Mouse (Mus musculus) macrophage (primary cell): Measurements from ENCODE around the gene Zc3h7b. TPM values are rescaled to one million over a fixed set of nuclear protein-coding genes. Genes with fewer than 3 reads are reported as not detected.

Experiments used
- H3K27ac ChIP-seq: fragments of 350-480 bp; formaldehyde crosslinking; 2 replicates; pipeline ENCODE4 v1.9.0; 2021
- H3K36me3 ChIP-seq: fragments of 350-480 bp; formaldehyde crosslinking; 2 replicates; pipeline ENCODE4 v1.9.0; 2021; ENCODE audit errors: inconsistent target
- H3K4me3 ChIP-seq: fragments of 350-480 bp; formaldehyde crosslinking; 2 replicates; pipeline ENCODE4 v1.9.0; 2021; ENCODE audit errors: inconsistent target
- H3K79me2 ChIP-seq: fragments of 350-480 bp; formaldehyde crosslinking; 2 replicates; pipeline ENCODE4 v1.9.0; 2021; ENCODE audit errors: inconsistent target
- WGBS: methylation state at CpG from one replicate; pipeline ENCODE4 v1.1.7; 2026; ENCODE audit warnings: inconsistent platforms; ENCODE audit not compliant: missing documents; 5-methylcytosine and 5-hydroxymethylcytosine counted together
- polyA plus RNA-seq: library from polyadenylated mRNA; stranded (reverse); fragments of 250-400 nt; gene quantifications from 3 replicates; pipeline ENCODE4 v1.2.4, GENCODE M21; 2018; ENCODE audit warnings: inconsistent platforms

Gene Zc3h7b
- polyA plus RNA-seq, 1 experiment from 2014 or later: 18.2 TPM

DNA sequence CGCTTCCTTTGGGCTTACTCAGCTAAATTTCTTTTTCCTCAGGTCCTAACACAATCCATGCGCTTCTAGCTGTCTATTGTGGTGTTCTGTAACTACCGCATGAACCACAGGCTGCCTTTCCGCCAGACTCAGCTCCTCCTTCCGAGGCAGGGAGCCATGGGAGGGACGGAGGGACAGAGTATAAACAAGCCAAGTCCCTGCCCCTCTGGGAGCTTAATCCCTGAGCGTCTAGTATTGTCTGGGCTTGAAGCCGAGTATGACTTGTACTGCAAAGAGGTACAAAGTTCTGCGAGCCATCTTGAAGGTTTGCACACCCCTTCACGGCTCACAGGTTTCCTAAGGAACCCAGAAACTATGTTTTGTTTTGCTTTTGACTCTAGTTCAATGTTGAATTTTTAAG is 65.3 kb downstream of the Zc3h7b start:
- 2% methylated on average over 10 of the region's 10 CpGs for WGBS
- Histone ChIP-seq H3K36me3 (peaks cover under 1% of the 10 kb centered on the region; the same call in 1 of the 2 replicates), H3K27ac (peak overlapping the region; percentile 70), H3K79me2 (peaks cover 29% of the 10 kb centered on the region), H3K4me3 (peak overlapping the region; percentile 48)

DNA sequence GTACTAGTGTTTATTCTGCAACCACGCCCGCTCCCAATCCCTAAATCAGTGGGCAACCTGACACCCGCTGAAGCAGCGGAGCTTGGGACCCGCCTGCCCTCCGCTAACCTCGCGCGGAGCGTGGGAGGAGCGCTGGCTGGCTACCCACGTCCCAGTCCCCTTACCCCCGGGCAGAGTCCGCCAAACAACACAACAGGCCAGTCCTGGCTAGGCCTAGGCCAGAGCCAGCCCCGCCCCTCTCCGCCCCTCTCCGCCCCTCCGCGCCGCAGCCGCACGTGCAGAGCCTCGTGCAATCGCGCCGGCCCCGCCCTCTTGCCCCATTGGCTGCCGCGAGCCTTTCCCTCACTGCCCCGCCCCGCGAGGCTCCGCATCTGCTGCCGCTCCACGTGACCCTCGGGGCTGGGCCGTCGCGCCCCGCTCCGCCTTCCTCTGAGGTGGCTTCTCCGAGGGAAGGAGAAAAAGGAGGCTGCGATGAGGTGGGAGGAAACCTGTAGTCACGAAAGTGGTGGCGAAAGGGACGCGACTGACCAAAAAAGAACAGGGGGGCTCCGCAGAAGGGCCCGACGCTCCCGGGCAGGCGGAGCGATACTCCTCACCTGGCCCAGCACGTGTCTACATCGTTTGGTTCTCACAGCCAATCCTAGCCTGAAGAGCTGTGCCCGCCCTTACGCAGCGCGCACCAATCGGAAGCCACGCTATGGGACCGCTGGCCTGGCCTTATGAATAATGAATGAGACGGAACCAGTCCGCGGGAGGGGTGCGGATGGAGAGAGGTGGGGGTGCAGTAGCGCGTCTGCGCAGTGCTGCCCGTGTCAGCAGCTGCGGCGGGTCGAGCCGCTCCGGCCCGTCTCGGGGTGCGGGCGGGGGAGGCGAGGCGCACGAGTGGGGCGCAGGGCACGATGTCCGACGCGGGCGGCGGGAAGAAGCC is 66.1 kb downstream of the Zc3h7b start:
- under 1% methylated on average over 80 of the region's 89 CpGs for WGBS
- peak overlapping the region; percentile 75 for H3K27ac ChIP-seq
- H3K36me3 ChIP-seq: peaks cover 8% of the 10 kb centered on the region; the same call in 1 of the 2 replicates
- H3K4me3 ChIP-seq: peak overlapping the region; percentile 48
- H3K79me2 ChIP-seq: peaks cover 29% of the 10 kb centered on the region

DNA sequence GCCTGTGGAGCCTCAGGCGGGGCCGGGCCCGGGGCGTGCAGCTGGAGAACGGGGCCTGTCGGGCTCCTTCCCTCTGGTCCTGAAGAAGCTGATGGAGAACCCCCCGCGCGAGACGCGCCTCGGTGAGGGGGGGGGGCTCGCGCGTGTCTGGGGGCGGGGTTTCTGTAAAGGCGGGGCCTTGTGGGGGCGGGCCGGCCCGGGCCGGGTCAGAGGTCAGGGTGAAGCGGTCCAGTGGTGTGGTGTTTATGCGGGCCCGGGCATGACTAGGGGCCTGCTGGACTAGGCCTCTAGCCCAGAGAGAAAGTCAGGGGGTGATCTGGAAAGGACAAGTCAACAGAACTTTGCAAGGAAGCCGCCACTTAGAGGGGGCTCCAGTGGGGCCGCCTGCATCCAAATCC is 66.7 kb downstream of the Zc3h7b start:
- Histone ChIP-seq H3K79me2 (peaks cover 29% of the 10 kb centered on the region), H3K36me3 (peaks cover 12% of the 10 kb centered on the region), H3K27ac (peak overlapping the region; percentile 53), H3K4me3 (peak overlapping the region; percentile 59)
- WGBS: 3% methylated on average over 15 of the region's 26 CpGs

DNA sequence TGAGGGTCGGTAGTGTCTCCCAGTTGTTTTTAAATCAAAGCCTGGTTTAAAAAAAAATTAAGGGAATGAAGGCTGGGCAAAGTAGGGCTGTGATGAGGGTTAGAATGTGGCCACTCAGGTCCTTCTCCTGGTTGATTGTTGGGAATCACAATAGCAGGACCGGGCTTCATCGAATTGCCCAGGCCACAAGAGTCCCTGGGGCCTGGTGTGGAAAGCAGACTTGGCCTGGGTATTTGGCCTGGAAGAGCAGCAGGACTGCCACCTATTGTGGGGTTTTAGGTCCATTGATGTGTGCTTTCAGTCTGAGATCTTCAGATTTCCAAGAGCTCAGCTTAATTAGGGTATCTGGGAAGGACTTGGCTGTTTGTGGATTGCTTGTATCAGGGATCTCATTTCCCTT is 67.4 kb downstream of the Zc3h7b start:
- Histone ChIP-seq H3K27ac (peak overlapping the region; percentile 53), H3K79me2 (peaks cover 29% of the 10 kb centered on the region), H3K4me3 (peak overlapping the region; percentile 59), H3K36me3 (peaks cover 19% of the 10 kb centered on the region)
- 61% methylated on average over 3 of the region's 3 CpGs for WGBS

DNA sequence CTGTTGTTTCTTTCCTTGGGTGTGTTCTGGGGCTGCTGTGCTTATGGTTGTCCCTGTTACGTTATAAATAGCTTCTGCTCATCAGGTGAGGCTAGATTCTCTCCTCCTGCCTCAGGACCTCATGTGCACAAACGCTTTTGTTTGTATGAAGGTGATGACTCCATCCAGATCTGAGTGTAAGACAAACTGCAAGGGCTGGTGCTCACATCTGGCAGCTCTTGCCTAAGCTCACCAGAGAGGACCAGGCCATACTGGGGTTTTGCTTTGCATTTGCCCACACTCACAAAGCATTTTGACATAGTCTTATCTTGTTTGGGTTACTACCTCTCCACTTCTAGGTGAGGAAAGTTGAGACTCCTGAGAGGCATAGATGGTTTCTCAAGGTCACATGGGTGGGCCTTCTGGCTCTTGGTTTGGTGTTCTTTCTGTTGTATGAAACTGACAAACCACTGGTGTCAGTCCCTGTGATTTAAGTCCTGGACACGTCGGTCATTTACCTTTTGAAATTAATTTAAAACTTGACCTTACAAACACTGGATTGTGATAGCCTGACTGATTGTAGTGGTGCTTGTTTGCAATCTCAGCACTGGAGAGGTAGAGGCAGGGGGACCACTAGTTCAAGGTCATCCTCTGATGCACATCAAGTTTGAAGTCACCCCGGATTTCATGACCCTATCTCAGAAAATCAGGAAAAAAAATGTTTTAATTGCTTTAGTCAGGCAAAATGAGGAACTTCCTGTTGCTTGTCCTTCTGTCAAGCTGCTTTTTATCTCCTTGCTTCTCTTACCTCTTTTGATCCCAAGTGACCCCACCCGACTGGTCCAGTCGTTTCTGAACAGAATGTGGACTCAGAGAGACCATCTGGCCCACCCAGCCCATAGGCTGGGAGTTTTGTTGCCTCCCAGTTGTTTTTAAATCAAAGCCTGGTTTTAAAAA is 68.1 kb downstream of the Zc3h7b start:
- 57% methylated on average over 7 of the region's 7 CpGs for WGBS
- H3K79me2 ChIP-seq: peaks cover 29% of the 10 kb centered on the region

DNA sequence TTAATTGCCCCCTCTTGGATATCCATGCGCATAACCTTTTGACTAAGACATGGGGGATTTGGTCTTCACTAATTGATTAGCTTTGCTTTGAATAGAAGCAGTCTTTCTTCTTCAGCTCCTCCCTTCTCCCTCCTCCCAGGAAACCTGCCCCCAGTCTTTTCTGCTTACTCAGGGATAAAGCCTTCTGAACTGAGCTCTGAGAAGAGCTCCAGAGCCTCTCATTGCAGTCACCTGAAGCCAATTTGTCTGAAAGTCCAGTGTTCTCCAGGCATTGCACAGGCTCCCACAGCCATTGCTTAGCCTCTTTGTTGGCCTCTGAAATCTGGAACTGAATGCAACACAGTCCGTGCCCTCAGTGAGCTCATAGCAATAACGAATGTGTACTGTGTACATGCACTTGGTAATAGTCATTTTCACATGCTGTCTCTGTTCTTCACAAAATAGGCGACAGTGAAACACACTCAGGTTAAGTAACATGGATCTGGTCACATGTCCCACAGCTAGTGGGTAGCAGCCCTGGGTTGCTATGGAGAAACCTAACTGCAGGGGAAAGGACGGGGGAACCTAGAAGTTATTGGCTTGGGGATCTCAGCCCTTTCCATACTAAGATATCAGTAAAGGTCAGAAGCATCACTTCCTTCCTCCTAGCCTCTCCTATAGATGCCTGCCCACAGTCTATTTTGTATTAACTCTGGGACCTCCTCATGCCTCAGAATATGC is 69.3 kb downstream of the Zc3h7b start:
- 58% methylated on average over 5 of the region's 5 CpGs for WGBS
- H3K4me3 ChIP-seq: no peak overlapping the region
- H3K36me3 ChIP-seq: peaks cover 20% of the 10 kb centered on the region
- no peak overlapping the region for H3K27ac ChIP-seq
- peaks cover 29% of the 10 kb centered on the region for H3K79me2 ChIP-seq

More for the DNA sequence above, 68.1 kb downstream of the Zc3h7b start:
- H3K4me3 ChIP-seq: peak overlapping the region; percentile 59; the same call in 1 of the 2 replicates
- peak overlapping the region; percentile 53 for H3K27ac ChIP-seq
- peaks cover 20% of the 10 kb centered on the region for H3K36me3 ChIP-seq

DNA sequence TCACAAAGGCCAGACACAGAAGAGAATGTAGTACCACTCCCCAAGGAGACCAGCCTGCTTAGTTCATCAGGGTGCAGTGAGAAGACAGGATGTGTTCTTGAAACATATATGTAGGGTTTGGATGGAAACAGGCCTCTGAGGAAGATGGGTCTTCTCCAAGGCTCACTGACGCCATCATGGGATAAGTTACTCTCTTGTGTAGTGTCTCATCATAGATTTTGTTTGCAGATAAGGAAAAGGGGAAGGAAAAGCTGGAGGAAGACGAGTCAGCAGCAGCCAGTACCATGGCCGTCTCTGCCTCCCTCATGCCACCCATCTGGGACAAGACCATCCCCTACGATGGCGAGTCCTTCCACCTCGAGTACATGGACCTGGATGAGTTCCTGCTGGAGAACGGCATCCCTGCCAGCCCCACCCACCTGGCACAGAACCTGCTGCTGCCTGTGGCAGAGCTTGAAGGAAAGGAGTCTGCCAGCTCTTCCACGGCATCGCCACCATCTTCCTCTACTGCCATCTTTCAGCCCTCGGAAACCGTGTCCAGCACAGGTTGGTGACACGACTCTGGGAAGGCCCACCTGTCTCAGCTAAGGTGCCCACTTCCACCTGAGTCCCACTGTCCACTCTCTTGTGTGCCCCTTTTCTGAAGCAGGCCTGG is 70.0 kb downstream of the Zc3h7b start:
- Histone ChIP-seq H3K36me3 (peaks cover 20% of the 10 kb centered on the region), H3K4me3 (no peak overlapping the region), H3K27ac (no peak overlapping the region), H3K79me2 (peaks cover 29% of the 10 kb centered on the region)
- WGBS: 55% methylated on average over 11 of the region's 12 CpGs

DNA sequence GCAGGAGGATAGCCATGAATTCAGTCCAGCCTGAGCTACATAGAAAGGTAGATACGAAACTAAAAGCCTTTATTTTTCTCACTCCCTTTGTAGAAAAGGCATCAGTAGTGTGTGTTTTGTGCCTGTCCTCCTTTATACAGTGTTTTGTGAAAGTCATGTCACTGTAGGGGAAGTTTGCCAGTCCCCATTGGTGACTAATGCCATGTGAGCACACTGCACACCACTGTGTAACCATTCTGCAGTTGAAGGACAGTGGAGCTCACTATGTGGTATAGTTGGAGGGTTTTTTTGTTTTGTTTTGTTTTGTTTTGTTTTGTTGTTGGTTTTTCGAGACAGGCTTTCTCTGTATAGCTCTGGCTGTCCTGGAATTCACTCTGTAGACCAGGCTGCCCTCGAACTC is 73.5 kb downstream of the Zc3h7b start:
- Histone ChIP-seq H3K36me3 (peaks cover 41% of the 10 kb centered on the region), H3K27ac (no peak overlapping the region), H3K4me3 (no peak overlapping the region), H3K79me2 (peaks cover 11% of the 10 kb centered on the region; the same call in 1 of the 2 replicates)
- WGBS: 95% methylated on average over 2 of the region's 3 CpGs

DNA sequence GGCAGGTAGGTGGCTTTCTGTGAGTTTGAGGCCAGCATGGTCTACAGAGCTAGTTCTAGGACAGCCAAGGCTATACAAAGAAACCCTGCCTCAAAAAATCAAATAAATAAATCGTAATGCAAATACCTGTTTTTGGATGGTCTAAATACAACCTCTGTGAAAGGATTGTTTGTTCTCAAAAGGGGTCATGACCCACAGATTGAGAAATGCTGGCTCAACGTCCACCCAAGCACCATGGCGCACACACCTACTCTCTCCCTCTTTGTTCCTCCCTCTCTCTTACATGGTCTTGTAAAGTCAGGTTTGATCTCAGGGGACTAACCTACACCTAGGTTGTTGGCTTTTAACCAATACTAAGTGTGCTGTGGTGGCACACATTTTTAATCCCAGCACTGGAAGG is 77.8 kb downstream of the Zc3h7b start:
- H3K4me3 ChIP-seq: no peak overlapping the region
- peaks cover 52% of the 10 kb centered on the region for H3K36me3 ChIP-seq
- no peak overlapping the region for H3K27ac ChIP-seq
- H3K79me2 ChIP-seq: no peaks in the 10 kb centered on the region
- WGBS: 98% methylated on average over 3 of the region's 3 CpGs

DNA sequence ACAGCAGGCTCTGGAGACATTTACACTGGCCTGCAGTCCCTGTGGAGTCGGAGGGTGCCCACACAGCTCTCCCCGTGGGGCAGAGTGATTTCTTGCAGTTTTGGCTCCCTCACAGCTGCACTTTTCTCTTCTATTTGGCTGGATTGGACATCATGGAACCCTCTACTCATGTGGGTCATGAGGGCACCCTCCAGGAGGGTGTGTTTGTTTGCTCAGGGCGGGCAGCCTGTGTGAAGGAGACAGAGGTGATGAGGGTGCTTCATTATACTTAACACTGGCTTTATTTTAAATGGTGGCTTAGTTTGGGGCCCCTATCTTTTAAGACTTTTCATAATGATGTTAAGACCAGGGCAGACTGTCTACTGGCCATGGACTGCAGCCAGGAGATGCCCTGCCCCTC is 80.0 kb downstream of the Zc3h7b start:
- H3K27ac ChIP-seq: no peak overlapping the region
- no peak overlapping the region for H3K4me3 ChIP-seq
- H3K79me2 ChIP-seq: no peaks in the 10 kb centered on the region
- 90% methylated on average over 3 of the region's 3 CpGs for WGBS
- H3K36me3 ChIP-seq: peaks cover 52% of the 10 kb centered on the region

DNA sequence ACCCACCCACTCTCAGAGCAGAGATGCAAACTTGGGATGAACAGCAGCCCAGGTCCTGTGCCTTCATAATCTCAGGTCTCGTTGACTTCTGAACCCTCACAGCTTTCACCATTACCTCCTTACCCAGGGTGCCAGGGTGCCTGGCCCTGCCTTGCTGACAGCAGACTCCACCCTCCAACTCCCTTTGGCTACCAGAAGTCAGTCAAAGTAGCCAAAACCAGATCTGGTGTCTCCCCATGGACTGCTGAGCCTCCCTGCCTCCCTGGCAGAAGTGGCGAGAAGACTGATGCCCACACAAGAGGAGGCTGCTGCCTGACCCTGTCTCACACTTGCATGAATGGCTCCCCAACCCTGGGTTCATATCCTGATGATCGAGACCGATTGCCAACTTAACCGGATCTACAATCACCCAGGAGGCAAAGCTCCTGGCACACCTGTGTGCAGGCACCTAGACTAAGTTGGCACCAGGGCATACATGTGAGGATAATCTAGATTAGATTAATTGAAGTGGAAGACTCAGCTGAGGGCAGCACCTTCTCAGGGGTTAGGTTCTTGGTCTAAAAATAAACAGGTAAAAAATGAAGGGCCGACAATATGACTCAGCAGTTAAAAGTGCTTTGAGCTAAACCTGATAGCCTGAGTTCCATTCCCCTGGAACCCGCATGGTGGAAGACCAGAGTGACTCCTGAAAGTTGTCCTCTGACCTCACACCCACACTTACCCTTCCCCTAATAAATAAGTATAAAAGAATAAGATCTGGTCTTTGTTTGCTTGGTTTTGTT is 83.8 kb downstream of the Zc3h7b start:
- Histone ChIP-seq H3K4me3 (no peak overlapping the region), H3K36me3 (peaks cover 29% of the 10 kb centered on the region), H3K79me2 (no peaks in the 10 kb centered on the region), H3K27ac (no peak overlapping the region)
- 78% methylated on average over 7 of the region's 7 CpGs for WGBS

DNA sequence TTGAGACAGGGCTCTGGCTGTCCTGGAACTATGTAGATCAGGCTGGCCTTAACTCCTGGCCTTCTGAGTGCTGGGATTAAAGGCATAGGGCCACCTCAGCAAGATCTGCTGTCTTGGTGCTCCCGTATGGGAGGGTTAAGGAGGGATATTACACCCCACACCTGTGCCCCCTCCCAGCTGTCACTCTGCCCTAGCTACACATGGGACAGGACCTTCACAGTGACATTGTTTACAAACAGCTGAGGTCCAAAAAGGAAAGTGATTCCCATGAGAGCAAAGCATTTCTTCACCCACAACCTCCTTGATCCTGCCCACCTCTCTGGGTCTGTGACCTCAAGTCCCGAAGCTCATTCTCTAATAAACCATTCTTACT is 84.3 kb downstream of the Zc3h7b start:
- H3K4me3 ChIP-seq: no peak overlapping the region
- 86% methylated on average over 2 of the region's 2 CpGs for WGBS
- H3K36me3 ChIP-seq: peaks cover 23% of the 10 kb centered on the region
- H3K27ac ChIP-seq: no peak overlapping the region
- no peaks in the 10 kb centered on the region for H3K79me2 ChIP-seq

DNA sequence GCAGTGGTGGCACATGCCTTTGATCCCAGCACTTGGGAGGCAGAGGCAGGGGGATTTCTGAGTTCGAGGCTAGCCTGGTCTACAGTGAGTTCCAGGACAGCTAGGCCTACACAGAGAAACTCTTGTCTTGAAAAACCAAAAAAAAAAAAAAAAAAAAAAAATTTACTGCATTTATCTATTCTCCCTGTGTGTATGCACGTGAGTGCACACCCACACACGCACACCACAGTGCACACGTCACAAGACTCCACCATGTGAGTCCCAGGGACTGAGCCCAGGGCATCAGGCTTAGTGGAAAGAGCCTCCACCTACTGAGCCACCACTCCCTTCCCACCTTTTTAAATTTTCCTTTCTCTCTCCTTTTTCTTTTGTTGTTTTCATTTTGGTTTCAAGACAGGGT is 85.7 kb downstream of the Zc3h7b start:
- WGBS: 93% methylated on average over 4 of the region's 4 CpGs
- peaks cover 10% of the 10 kb centered on the region; the same call in 1 of the 2 replicates for H3K36me3 ChIP-seq
- no peaks in the 10 kb centered on the region for H3K79me2 ChIP-seq
- H3K27ac ChIP-seq: no peak overlapping the region
- H3K4me3 ChIP-seq: no peak overlapping the region
